Mouse (Mus musculus) kidney, embryonic 15.5 days (tissue): Measurements from ENCODE around the gene Cgn. TPM values are rescaled to one million over a fixed set of nuclear protein-coding genes. Genes with fewer than 3 reads are reported as not detected.

Experiments
- ATAC-seq: fragments of 200-750 bp; cut with Nextera tagmentation; replicated peaks from 2 replicates; pipeline ENCODE4 v1.8.0; 2017; ENCODE audit warnings: moderate TSS enrichment; ENCODE audit not compliant: low FRiP score
- H3K27ac ChIP-seq: fragments of 300-500 bp; sonication (generic); 2 replicates; pipeline ENCODE4 v1.5.1; 2015; ENCODE audit warnings: mild to moderate bottlenecking, inconsistent platforms
- H3K27me3 ChIP-seq: fragments of 300-500 bp; sonication (generic); 2 replicates; pipeline ENCODE4 v1.6.1; 2015; ENCODE audit warnings: inconsistent platforms
- H3K36me3 ChIP-seq: fragments of 300-500 bp; sonication (generic); 2 replicates; pipeline ENCODE4 v1.6.1; 2015; ENCODE audit warnings: inconsistent platforms
- H3K4me1 ChIP-seq: fragments of 300-500 bp; sonication (generic); 2 replicates; pipeline ENCODE4 v1.6.1; 2015; ENCODE audit warnings: inconsistent platforms
- H3K4me2 ChIP-seq: fragments of 300-500 bp; sonication (generic); 2 replicates; pipeline ENCODE4 v1.6.1; 2015; ENCODE audit warnings: moderate library complexity, mild to moderate bottlenecking, inconsistent platforms
- H3K4me3 ChIP-seq: fragments of 300-500 bp; sonication (generic); replicated peaks from 2 replicates; pipeline ENCODE4 v1.5.1; 2015; ENCODE audit warnings: mild to moderate bottlenecking, inconsistent platforms
- H3K9ac ChIP-seq: fragments of 300-500 bp; sonication (generic); 2 replicates; pipeline ENCODE4 v1.6.1; 2015; ENCODE audit warnings: mild to moderate bottlenecking, inconsistent platforms
- H3K9me3 ChIP-seq: fragments of 300-500 bp; sonication (generic); replicated peaks from 2 replicates; pipeline ENCODE4 v1.6.1; 2016; ENCODE audit warnings: inconsistent platforms
- WGBS: fragments of 180-500 bp; shearing (Covaris S2); methylation state at CpG from one replicate; pipeline ENCODE4 v1.1.7; 2015; ENCODE audit warnings: mixed read lengths; 5-methylcytosine and 5-hydroxymethylcytosine counted together
- polyA plus RNA-seq: library from polyadenylated mRNA; unstranded; fragments of >200 nt; fragmentation: Nextera tagmentation; extraction: Ambion mirVana; gene quantifications from 2 replicates; pipeline ENCODE4 v1.2.1, GENCODE M21; 2015

Gene Cgn
- polyA plus RNA-seq, 1 experiment from 2014 or later, result 18.3 TPM

GRCm38 (mm10) chr3:94814663-94815062, 28.4 kb upstream of the Cgn start:
- ATAC-seq, result no peak
- no peak overlapping the region for H3K27ac ChIP-seq
- H3K4me2 ChIP-seq, result no peak overlapping the region
- H3K4me3 ChIP-seq, result no peak overlapping the region
- no peak overlapping the region for H3K9ac ChIP-seq
- 83% methylated on average over 4 of the region's 4 CpGs for WGBS
- 0 out of 2 replicates have a peak, but pooled peaks cover 2% of the 10 kb centered on the region for H3K4me1 ChIP-seq
- H3K9me3 ChIP-seq, result no peaks in the 10 kb centered on the region
- H3K27me3 ChIP-seq, result no peaks in the 10 kb centered on the region
- no peaks in the 10 kb centered on the region for H3K36me3 ChIP-seq

GRCm38 (mm10) chr3:94814063-94814462, 27.8 kb upstream of the Cgn start:
- no peaks in the 10 kb centered on the region for H3K4me1 ChIP-seq
- H3K27ac ChIP-seq, result no peak overlapping the region
- H3K9me3 ChIP-seq, result no peaks in the 10 kb centered on the region
- no peak for ATAC-seq
- no peak overlapping the region for H3K9ac ChIP-seq
- no peaks in the 10 kb centered on the region for H3K36me3 ChIP-seq
- H3K27me3 ChIP-seq, result no peaks in the 10 kb centered on the region
- no peak overlapping the region for H3K4me2 ChIP-seq
- WGBS, result 61% methylated on average over 4 of the region's 4 CpGs
- no peak overlapping the region for H3K4me3 ChIP-seq

- no peaks in the 10 kb centered on the region for H3K27me3 ChIP-seq
- no peak overlapping the region for H3K4me3 ChIP-seq
- H3K4me1 ChIP-seq, result no peaks in the 10 kb centered on the region
- 66% methylated on average over 3 of the region's 3 CpGs for WGBS
- no peaks in the 10 kb centered on the region for H3K9me3 ChIP-seq
- H3K27ac ChIP-seq, result no peak overlapping the region
- H3K36me3 ChIP-seq, result no peaks in the 10 kb centered on the region
- H3K4me2 ChIP-seq, result no peak overlapping the region
- no peak overlapping the region for H3K9ac ChIP-seq
- ATAC-seq, result no peak
Measured at GRCm38 (mm10) chr3:94813651-94814050, 27.4 kb upstream of the Cgn start.

- Histone ChIP-seq H3K4me3 (no peak overlapping the region), H3K9me3 (no peaks in the 10 kb centered on the region), H3K4me2 (peak overlapping the region; percentile 14; the same call in 1 of the 2 replicates), H3K27me3 (no peaks in the 10 kb centered on the region), H3K36me3 (no peaks in the 10 kb centered on the region), H3K9ac (no peak overlapping the region), H3K27ac (no peak overlapping the region), H3K4me1 (no peaks in the 10 kb centered on the region)
- 21% methylated on average over 4 of the region's 4 CpGs for WGBS
- ATAC-seq, result no peak
Measured at GRCm38 (mm10) chr3:94811628-94812027, 25.3 kb upstream of the Cgn start.

GRCm38 (mm10) chr3:94808296-94808695, 22.0 kb upstream of the Cgn start:
- H3K27ac ChIP-seq, result no peak overlapping the region
- no peak overlapping the region for H3K4me3 ChIP-seq
- no peak overlapping the region for H3K9ac ChIP-seq
- no peaks in the 10 kb centered on the region for H3K27me3 ChIP-seq
- H3K4me1 ChIP-seq, result 0 out of 2 replicates have a peak, but pooled peaks cover 2% of the 10 kb centered on the region
- ATAC-seq, result no peak
- H3K9me3 ChIP-seq, result no peaks in the 10 kb centered on the region
- no peak overlapping the region for H3K4me2 ChIP-seq
- 79% methylated on average over 1 of the region's 1 CpGs for WGBS
- H3K36me3 ChIP-seq, result no peaks in the 10 kb centered on the region

GRCm38 (mm10) chr3:94804976-94805375, 18.7 kb upstream of the Cgn start:
- Histone ChIP-seq H3K27ac (no peak overlapping the region), H3K36me3 (no peaks in the 10 kb centered on the region), H3K4me2 (no peak overlapping the region), H3K4me1 (0 out of 2 replicates have a peak, but pooled peaks cover 8% of the 10 kb centered on the region), H3K27me3 (no peaks in the 10 kb centered on the region), H3K9me3 (no peaks in the 10 kb centered on the region), H3K4me3 (no peak overlapping the region), H3K9ac (no peak overlapping the region)
- ATAC-seq, result no peak
- 89% methylated on average over 4 of the region's 4 CpGs for WGBS

- Histone ChIP-seq H3K27me3 (no peaks in the 10 kb centered on the region), H3K4me3 (no peak overlapping the region), H3K36me3 (no peaks in the 10 kb centered on the region), H3K27ac (no peak overlapping the region), H3K9me3 (no peaks in the 10 kb centered on the region), H3K9ac (no peak overlapping the region), H3K4me2 (no peak overlapping the region), H3K4me1 (0 out of 2 replicates have a peak, but pooled peaks cover 8% of the 10 kb centered on the region)
- 21% methylated on average over 10 of the region's 10 CpGs for WGBS
- ATAC-seq, result no peak
Measured at GRCm38 (mm10) chr3:94804146-94804545, 17.9 kb upstream of the Cgn start.

GRCm38 (mm10) chr3:94796181-94796580, 9.9 kb upstream of the Cgn start:
- H3K4me3 ChIP-seq, result no peak overlapping the region
- no peaks in the 10 kb centered on the region for H3K27me3 ChIP-seq
- 0 out of 2 replicates have a peak, but pooled peaks cover 6% of the 10 kb centered on the region for H3K4me1 ChIP-seq
- H3K9ac ChIP-seq, result no peak overlapping the region
- H3K9me3 ChIP-seq, result no peaks in the 10 kb centered on the region
- H3K27ac ChIP-seq, result no peak overlapping the region
- H3K4me2 ChIP-seq, result no peak overlapping the region
- no peaks in the 10 kb centered on the region for H3K36me3 ChIP-seq
- ATAC-seq, result no peak

- H3K27me3 ChIP-seq, result no peaks in the 10 kb centered on the region
- no peak overlapping the region for H3K4me3 ChIP-seq
- H3K9ac ChIP-seq, result no peak overlapping the region
- no peaks in the 10 kb centered on the region for H3K36me3 ChIP-seq
- H3K4me1 ChIP-seq, result 0 out of 2 replicates have a peak, but pooled peaks cover 5% of the 10 kb centered on the region
- no peaks in the 10 kb centered on the region for H3K9me3 ChIP-seq
- no peak overlapping the region for H3K4me2 ChIP-seq
- WGBS, result 65% methylated on average over 7 of the region's 7 CpGs
- no peak overlapping the region for H3K27ac ChIP-seq
- ATAC-seq, result no peak
Measured at GRCm38 (mm10) chr3:94795596-94796140, 9.4 kb upstream of the Cgn start.

GRCm38 (mm10) chr3:94794359-94794758, 8.1 kb upstream of the Cgn start:
- H3K9ac ChIP-seq, result no peak overlapping the region
- H3K27me3 ChIP-seq, result no peaks in the 10 kb centered on the region
- WGBS, result 76% methylated on average over 2 of the region's 2 CpGs
- H3K9me3 ChIP-seq, result no peaks in the 10 kb centered on the region
- H3K27ac ChIP-seq, result no peak overlapping the region
- no peaks in the 10 kb centered on the region for H3K4me1 ChIP-seq
- H3K36me3 ChIP-seq, result no peaks in the 10 kb centered on the region
- H3K4me3 ChIP-seq, result no peak overlapping the region
- no peak overlapping the region for H3K4me2 ChIP-seq
- ATAC-seq, result no peak

- WGBS, result 87% methylated on average over 2 of the region's 2 CpGs
- H3K27ac ChIP-seq, result no peak overlapping the region
- H3K36me3 ChIP-seq, result no peaks in the 10 kb centered on the region
- H3K4me3 ChIP-seq, result no peak overlapping the region
- no peaks in the 10 kb centered on the region for H3K27me3 ChIP-seq
- H3K9me3 ChIP-seq, result no peaks in the 10 kb centered on the region
- H3K4me1 ChIP-seq, result no peaks in the 10 kb centered on the region
- no peak overlapping the region for H3K4me2 ChIP-seq
- ATAC-seq, result no peak
- H3K9ac ChIP-seq, result no peak overlapping the region
Measured at GRCm38 (mm10) chr3:94793672-94794071, 7.4 kb upstream of the Cgn start.

GRCm38 (mm10) chr3:94792258-94792657, 6.0 kb upstream of the Cgn start:
- H3K27me3 ChIP-seq, result no peaks in the 10 kb centered on the region
- H3K4me2 ChIP-seq, result no peak overlapping the region
- peaks cover 3% of the 10 kb centered on the region; the same call in 1 of the 2 replicates for H3K4me1 ChIP-seq
- no peaks in the 10 kb centered on the region for H3K36me3 ChIP-seq
- H3K9me3 ChIP-seq, result no peaks in the 10 kb centered on the region
- ATAC-seq, result no peak
- no peak overlapping the region for H3K9ac ChIP-seq
- no peak overlapping the region for H3K4me3 ChIP-seq
- H3K27ac ChIP-seq, result no peak overlapping the region
- 78% methylated on average over 2 of the region's 2 CpGs for WGBS

- Histone ChIP-seq H3K27ac (no peak overlapping the region), H3K36me3 (no peaks in the 10 kb centered on the region), H3K27me3 (peaks cover 5% of the 10 kb centered on the region; the same call in 1 of the 2 replicates), H3K9ac (no peak overlapping the region), H3K4me2 (no peak overlapping the region), H3K9me3 (no peaks in the 10 kb centered on the region), H3K4me3 (no peak overlapping the region), H3K4me1 (peaks cover 17% of the 10 kb centered on the region)
- 84% methylated on average over 2 of the region's 2 CpGs for WGBS
- ATAC-seq, result no peak
Measured at GRCm38 (mm10) chr3:94789516-94789915, 3.2 kb upstream of the Cgn start.
